ENCODE assay signal across 22 mouse cellular contexts in genomic region chr2:131956336-131957256, GRCm38 (mm10). TPM values are rescaled to one million over a fixed set of nuclear protein-coding genes. Genes with fewer than 3 reads are reported as not detected.
DNase-seq lines count a peak whose midpoint lies in the region; TF ChIP-seq lines count a peak whose summit lies in the region.
"Had no signal": no experiment of that assay in that cellular context is flagged by ENCODE, and none has a peak within 500 bp of the region (broad histone marks: within the 10 kb centered on the region; RNA-seq: fewer than 3 reads in every experiment).

No protein-coding gene starts in this region.

- intact Hi-C loops in left cerebral cortex, adult 2 months (cut with DNase I): no loop called here
- intact Hi-C loops in left cerebral cortex, postnatal 4 days (cut with DNase I): no loop called here

- no peak overlapping the region for H3K27ac ChIP-seq in left cerebral cortex, adult 2 months
- H3K27ac ChIP-seq: embryonic facial prominence, embryonic 12.5 days; embryonic facial prominence, embryonic 15.5 days; gastrocnemius, adult 2 months; hindbrain, embryonic 10.5 days; hindbrain, embryonic 13.5 days had no signal

- no peak for TF ChIP-seq CTCF in left cerebral cortex, adult 2 months (IDR thresholded peaks at IDR 0.05)

- peak; percentile 1 for DNase-seq in adrenal gland, postnatal 10 days
- DNase-seq in adrenal gland, postnatal 25 days: no peak
- DNase-seq in left cerebral cortex, adult 2 months (ENCODE audit: extremely low spot score in 1 of 2, low spot score in 2 of 2): peak; percentile 3 to 6
- no peak for DNase-seq in left cerebral cortex, postnatal 4 days
- peak; percentile 1 for DNase-seq in right cerebral cortex, postnatal 25 days
- DNase-seq in right cerebral cortex, postnatal 4 days: no peak
- DNase-seq: adrenal gland, adult 8-10 months; cerebellum, adult 11 months; cerebellum, adult 2 months; cerebellum, adult 9-11 months; cerebellum, postnatal 25 days; forebrain, postnatal 0 days; gastrocnemius, adult 2 months; gastrocnemius, postnatal 14 days had no signal

- no peak overlapping the region for H3K4me3 ChIP-seq in left cerebral cortex, adult 2 months
- H3K4me3 ChIP-seq: embryonic facial prominence, embryonic 12.5 days; embryonic facial prominence, embryonic 15.5 days had no signal

RNA-seq across cellular contexts. Expression of gene Prnd, which starts 5.9 kb away (rescaled TPM):
- total RNA-seq in adrenal gland, postnatal 10 days (2021): 10 to 100 TPM in 1 of 2 experiments, 1 to 10 TPM in 1; 6.3 to 15.8 TPM
- total RNA-seq in adrenal gland, postnatal 25 days (2021): not detected in 2 replicates
- total RNA-seq in left cerebral cortex, adult 2 months (2021): under 1 TPM in 1 of 2 experiments, not detected in 1; 0.14 TPM
- total RNA-seq in left cerebral cortex, postnatal 4 days (2021): 10 to 100 TPM in 1 of 2 experiments, 1 to 10 TPM in 1; 8.1 to 10.0 TPM
- total RNA-seq: common myeloid progenitor, adult 5-6 weeks had no signal

RNA-seq across cellular contexts. Expression of gene Prn, which starts 46.8 kb away (rescaled TPM):
- not detected for total RNA-seq in adrenal gland, postnatal 10 days (2021)
- total RNA-seq in adrenal gland, postnatal 25 days (2021): 0.24 TPM in 1 of 2 replicates, not detected in the other
- under 1 TPM in 1 of 2 experiments, not detected in 1; 0.20 TPM for total RNA-seq in left cerebral cortex, adult 2 months (2021)
- 1 to 10 TPM in 1 of 2 experiments, not detected in 1; 1.1 TPM for total RNA-seq in left cerebral cortex, postnatal 4 days (2021)
- total RNA-seq: adrenal gland, adult 8-10 months; adrenal gland, postnatal 4 days; common myeloid progenitor, adult 5-6 weeks; ES-E14; gastrocnemius, postnatal 14 days; gastrocnemius, postnatal 4 days had no signal

RNA-seq across cellular contexts. Expression of gene Prnp, which starts 46.9 kb away (rescaled TPM):
- total RNA-seq in adrenal gland, postnatal 10 days (2021): 10 to 100 TPM; 75.0 to 75.3 TPM
- 72.9 and 75.5 TPM in 2 replicates for total RNA-seq in adrenal gland, postnatal 25 days (2021)
- 100 to 1,000 TPM; 748 to 772 TPM for total RNA-seq in left cerebral cortex, adult 2 months (2021)
- 100 to 1,000 TPM; 227 to 254 TPM for total RNA-seq in left cerebral cortex, postnatal 4 days (2021)

Comparison
In these comparisons a context has a peak if more than half of its experiments do, and no peak if none do; other contexts are left out.
1. DNase-seq: peak in adrenal gland, postnatal 10 days (single experiment), left cerebral cortex, adult 2 months (2 of 2) and right cerebral cortex, postnatal 25 days (single experiment); none in adrenal gland, postnatal 25 days (single experiment), left cerebral cortex, postnatal 4 days (single experiment) and right cerebral cortex, postnatal 4 days (single experiment).